Mouse (Mus musculus) adrenal gland, adult 18-20 months (tissue): ENCODE results near the gene Slc25a24. TPM values are rescaled to one million over a fixed set of nuclear protein-coding genes. Genes with fewer than 3 reads are reported as not detected.

Experiments
- DNase-seq, 2 experiments: peaks; one replicate each; pipeline ENCODE4 v3.0.0; 2021 to 2022; ENCODE audit warnings: low spot score in 2 of 2
- long read RNA-seq, 2 experiments: library from polyadenylated mRNA; stranded (forward); transcript quantifications; one replicate each; pipeline ENCODE4 v2.0.0; 2021
- total RNA-seq, 2 experiments: library from RNA; stranded (reverse); gene quantifications; 1 replicate in 1 of 2; 2 replicates in 1 of 2; pipeline ENCODE4 v1.2.3; 2021

Slc25a24 gene
- total RNA-seq = 10 to 100 TPM; 46.3 to 76.4 TPM
- long read RNA-seq, experiment 1, transcript Slc25a24-201 (10 exons, 3,431 nt) = major isoform, 14 of 16 reads
- long read RNA-seq, experiment 1, partial matches to known transcripts = 2 of 16 reads
- long read RNA-seq, experiment 1, other reads (novel, unspliced or antisense) = 0 of 16 reads
- long read RNA-seq, experiment 2, transcript Slc25a24-201 (10 exons, 3,431 nt) = major isoform, 13 of 20 reads
- long read RNA-seq, experiment 2, partial matches to known transcripts = 5 of 20 reads
- long read RNA-seq, experiment 2, other reads (novel, unspliced or antisense) = 2 of 20 reads

GRCm38 (mm10) chr3:109122641-109123530 is at the start of gene Slc25a24:
Slc25a24 (plus strand) TSS chr3:109123149.
- peak; percentile 60 to 63 for DNase-seq

GRCm38 (mm10) chr3:109080169-109080568 is 42.8 kb upstream of the Slc25a24 start, which contains the start of gene Slc25a54:
Slc25a54 (plus strand) TSS chr3:109080469.
- DNase-seq = no peak

- no peak for DNase-seq
These were observed 38.5 kb upstream of the Slc25a24 start for GRCm38 (mm10) chr3:109084418-109084817.

GRCm38 (mm10) chr3:109088460-109088859 is 34.5 kb upstream of the Slc25a24 start:
- DNase-seq = no peak

GRCm38 (mm10) chr3:109104702-109105101 is 18.2 kb upstream of the Slc25a24 start:
- no peak for DNase-seq

- no peak for DNase-seq
These were observed 5.8 kb upstream of the Slc25a24 start for GRCm38 (mm10) chr3:109117136-109117535.

- DNase-seq = no peak
These were observed 3.4 kb upstream of the Slc25a24 start for GRCm38 (mm10) chr3:109119562-109119961.

GRCm38 (mm10) chr3:109119973-109120372 is 3.0 kb upstream of the Slc25a24 start:
- DNase-seq = no peak

- peak; percentile 44 to 70 for DNase-seq
These were observed 607 bp downstream of the Slc25a24 start for GRCm38 (mm10) chr3:109123531-109123981.

GRCm38 (mm10) chr3:109124091-109124490 is 1.1 kb downstream of the Slc25a24 start:
- DNase-seq = peak; percentile 20 to 25

GRCm38 (mm10) chr3:109125531-109125930 is 2.6 kb downstream of the Slc25a24 start:
- no peak for DNase-seq

GRCm38 (mm10) chr3:109129768-109130167 is 6.8 kb downstream of the Slc25a24 start:
- no peak for DNase-seq

- DNase-seq = no peak
These were observed 10.0 kb downstream of the Slc25a24 start for GRCm38 (mm10) chr3:109132966-109133365.

- DNase-seq = no peak
These were observed 11.1 kb downstream of the Slc25a24 start for GRCm38 (mm10) chr3:109134036-109134435.

GRCm38 (mm10) chr3:109135352-109135751 is 12.4 kb downstream of the Slc25a24 start:
- DNase-seq = no peak

GRCm38 (mm10) chr3:109152561-109152960 is 29.6 kb downstream of the Slc25a24 start:
- no peak for DNase-seq

- no peak for DNase-seq
These were observed 30.5 kb downstream of the Slc25a24 start for GRCm38 (mm10) chr3:109153410-109153809.

GRCm38 (mm10) chr3:109155926-109156669 is 33.1 kb downstream of the Slc25a24 start:
- no peak for DNase-seq

- DNase-seq = no peak
These were observed 34.5 kb downstream of the Slc25a24 start for GRCm38 (mm10) chr3:109157481-109157880.

GRCm38 (mm10) chr3:109164088-109164487 is 41.1 kb downstream of the Slc25a24 start:
- DNase-seq = no peak

- no peak for DNase-seq
These were observed 41.7 kb downstream of the Slc25a24 start for GRCm38 (mm10) chr3:109164644-109165043.
